Mouse (Mus musculus) small intestine, adult 2 months (tissue): ENCODE data around the gene Ttll1. TPM values are rescaled to one million over a fixed set of nuclear protein-coding genes. Genes with fewer than 3 reads are reported as not detected.
A peak's percentile ranks its signal among the peaks of the same experiment; 100 is the strongest.

Source experiments
- H3K27ac ChIP-seq: fragments of 200-500 bp; 2 replicates; pipeline ENCODE4 v1.5.1; 2012; ENCODE audit warnings: low read depth, low read length, control low read depth, inconsistent platforms; ENCODE audit not compliant: insufficient read depth
- H3K27me3 ChIP-seq: fragments of 200-500 bp; 2 replicates; pipeline ENCODE4 v1.6.1; 2012; ENCODE audit warnings: mild to moderate bottlenecking, moderate library complexity, low read length, inconsistent platforms; ENCODE audit not compliant: control insufficient read depth, insufficient read depth
- H3K36me3 ChIP-seq: fragments of 200-500 bp; 2 replicates; pipeline ENCODE4 v1.6.1; 2012; ENCODE audit warnings: mild to moderate bottlenecking, low read length, control low read depth, inconsistent platforms; ENCODE audit not compliant: control insufficient read depth, insufficient read depth
- H3K4me1 ChIP-seq: fragments of 200-500 bp; 2 replicates; pipeline ENCODE4 v1.6.1; 2012; ENCODE audit warnings: low read length, inconsistent platforms, mixed read lengths; ENCODE audit not compliant: control insufficient read depth, insufficient read depth, insufficient read length
- H3K4me3 ChIP-seq: fragments of 200-500 bp; 2 replicates; pipeline ENCODE4 v1.5.1; 2012; ENCODE audit warnings: low read depth, mild to moderate bottlenecking, control low read depth, inconsistent platforms, low read length, moderate library complexity
- CTCF ChIP-seq: fragments of 200-500 bp; IDR thresholded peaks from 2 replicates; pipeline ENCODE4 v1.5.1; 2012; ENCODE audit warnings: low read depth, mild to moderate bottlenecking, control low read depth, inconsistent platforms, low read length, moderate library complexity, mixed read lengths; ENCODE audit not compliant: insufficient replicate concordance, insufficient read length; ENCODE audit errors: extremely low read depth
- POLR2A ChIP-seq: fragments of 200-500 bp; IDR thresholded peaks from 2 replicates; pipeline ENCODE4 v1.6.1; 2012; ENCODE audit warnings: low read depth, mild to moderate bottlenecking, control low read depth, inconsistent platforms, low read length, moderate library complexity
- WGBS: fragments of 180-500 bp; shearing (Covaris S2); methylation state at CpG from one replicate; pipeline ENCODE4 v1.1.7; 2018; 5-methylcytosine and 5-hydroxymethylcytosine counted together
- polyA plus RNA-seq: library from polyadenylated mRNA; depleted of rRNA; stranded (reverse); fragments of >200 nt; gene quantifications from 2 replicates; pipeline ENCODE4 v1.2.3, GENCODE M21; 2012

Ttll1 gene
- polyA plus RNA-seq, 1 experiment, result 3.1 TPM

DNA sequence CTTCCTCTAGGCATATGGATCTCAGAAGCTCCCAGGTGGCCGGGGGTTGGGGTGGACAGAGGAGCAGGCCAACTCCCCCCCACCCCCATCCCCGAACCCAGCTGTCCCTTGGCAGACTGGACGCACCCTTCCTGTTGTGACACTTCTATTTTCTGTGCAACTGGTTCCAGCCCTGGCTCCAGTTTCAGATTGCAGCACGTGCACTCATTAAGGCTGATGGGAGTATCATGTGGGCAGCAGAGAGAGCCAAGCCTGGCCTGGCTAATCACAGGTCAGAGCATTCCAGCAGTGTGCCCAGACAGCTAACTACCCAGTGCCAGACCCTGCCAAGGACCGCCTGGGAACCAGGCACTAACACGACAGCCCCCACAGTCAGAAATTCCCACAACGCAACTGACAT is 39.2 kb downstream of the Ttll1 start:
- TF ChIP-seq POLR2A (no peak), CTCF (no peak)
- no peak overlapping the region for H3K27ac ChIP-seq
- H3K27me3 ChIP-seq, result no peaks in the 10 kb centered on the region
- peaks cover 47% of the 10 kb centered on the region for H3K4me1 ChIP-seq
- no peaks in the 10 kb centered on the region for H3K36me3 ChIP-seq
- 80% methylated on average over 7 of the region's 7 CpGs for WGBS
- H3K4me3 ChIP-seq, result no peak overlapping the region

DNA sequence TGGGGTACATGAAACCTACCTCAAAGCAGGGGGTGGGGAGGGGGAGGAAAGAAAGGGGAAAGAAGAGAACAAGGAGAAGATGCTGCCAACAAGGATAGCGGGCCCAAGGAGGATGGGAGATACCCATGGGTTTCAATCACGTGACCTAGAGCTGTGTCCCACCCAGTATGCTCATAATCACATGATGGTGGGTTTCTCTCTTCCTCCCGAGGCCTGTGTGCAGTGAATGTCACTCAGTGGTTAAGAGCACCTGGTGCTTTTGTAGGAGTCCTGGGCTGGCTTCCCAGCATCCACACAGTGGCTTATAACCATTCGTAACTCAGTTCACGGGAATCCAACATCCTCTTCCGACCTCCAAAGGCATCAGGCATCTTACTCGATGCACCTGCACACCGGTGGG is 40.2 kb downstream of the Ttll1 start:
- Histone ChIP-seq H3K27ac (no peak overlapping the region), H3K27me3 (no peaks in the 10 kb centered on the region), H3K36me3 (no peaks in the 10 kb centered on the region), H3K4me3 (no peak overlapping the region), H3K4me1 (peaks cover 47% of the 10 kb centered on the region)
- WGBS, result 82% methylated on average over 8 of the region's 8 CpGs
- TF ChIP-seq CTCF, result no peak
- no peak for TF ChIP-seq POLR2A

DNA sequence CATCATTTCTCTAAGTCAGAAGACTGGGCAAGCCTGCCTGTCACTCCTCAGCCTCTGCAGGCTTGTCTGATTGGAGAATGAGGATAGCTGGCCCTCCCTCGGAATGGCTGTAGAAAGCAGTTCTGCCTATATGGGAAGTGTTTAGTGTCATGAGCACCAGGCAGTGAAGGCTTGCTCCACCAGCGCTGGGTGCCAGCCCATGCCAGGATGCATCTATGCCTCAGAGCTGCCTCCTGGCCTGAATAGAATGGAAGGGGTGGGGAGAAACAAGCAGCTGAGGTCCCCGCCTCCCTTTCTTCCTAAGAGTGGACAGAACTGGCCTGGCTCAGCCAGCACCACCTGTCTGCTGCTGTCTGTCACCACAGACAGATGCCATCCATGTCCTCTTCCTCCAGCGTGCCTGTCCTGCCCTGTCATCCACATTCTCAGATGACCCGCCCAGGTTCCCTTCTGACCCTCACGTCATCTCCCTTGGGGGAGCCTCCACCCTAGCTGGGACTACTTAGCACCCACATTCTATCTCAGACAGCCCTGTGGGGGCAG is 41.3 kb downstream of the Ttll1 start:
- peaks cover 38% of the 10 kb centered on the region for H3K4me1 ChIP-seq
- WGBS, result 64% methylated on average over 6 of the region's 6 CpGs
- no peaks in the 10 kb centered on the region for H3K27me3 ChIP-seq
- TF ChIP-seq CTCF, result no peak
- TF ChIP-seq POLR2A, result no peak
- H3K27ac ChIP-seq, result peak overlapping the region; percentile 56
- no peaks in the 10 kb centered on the region for H3K36me3 ChIP-seq
- H3K4me3 ChIP-seq, result no peak overlapping the region

GRCm38 (mm10) chr15:83467232-83467966 is 43.3 kb downstream of the Ttll1 start:
- no peaks in the 10 kb centered on the region for H3K36me3 ChIP-seq
- peaks cover 29% of the 10 kb centered on the region for H3K4me1 ChIP-seq
- peak overlapping the region; percentile 80 for H3K27ac ChIP-seq
- H3K4me3 ChIP-seq, result no peak overlapping the region
- WGBS, result 38% methylated on average over 9 of the region's 9 CpGs
- H3K27me3 ChIP-seq, result no peaks in the 10 kb centered on the region
- TF ChIP-seq POLR2A (no peak), CTCF (no peak)

DNA sequence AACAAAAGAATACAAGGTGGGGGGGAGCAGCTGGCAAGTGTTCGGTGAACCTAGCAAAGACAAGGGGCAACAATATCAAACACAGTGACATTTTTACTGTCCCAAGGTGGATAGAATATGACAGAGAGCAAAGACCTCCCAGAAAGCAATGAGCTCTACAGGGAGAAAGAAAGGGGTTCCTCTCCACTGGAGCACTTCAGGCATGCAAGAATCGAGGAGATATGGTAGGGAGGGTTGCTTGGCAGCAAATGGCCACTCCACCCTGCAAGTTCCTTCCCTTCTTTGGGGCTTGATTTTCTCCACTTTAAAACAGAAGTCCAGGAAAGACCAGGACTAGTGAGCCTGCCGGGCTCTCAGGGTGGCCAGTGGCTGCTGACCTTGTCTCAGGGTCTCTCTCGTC is 44.4 kb downstream of the Ttll1 start:
- H3K27ac ChIP-seq, result no peak overlapping the region; the same call in 1 of the 2 replicates
- H3K4me3 ChIP-seq, result no peak overlapping the region
- peaks cover 1% of the 10 kb centered on the region; the same call in 1 of the 2 replicates for H3K36me3 ChIP-seq
- TF ChIP-seq POLR2A (no peak), CTCF (no peak)
- 73% methylated on average over 4 of the region's 4 CpGs for WGBS
- peaks cover 26% of the 10 kb centered on the region for H3K4me1 ChIP-seq
- H3K27me3 ChIP-seq, result no peaks in the 10 kb centered on the region

DNA sequence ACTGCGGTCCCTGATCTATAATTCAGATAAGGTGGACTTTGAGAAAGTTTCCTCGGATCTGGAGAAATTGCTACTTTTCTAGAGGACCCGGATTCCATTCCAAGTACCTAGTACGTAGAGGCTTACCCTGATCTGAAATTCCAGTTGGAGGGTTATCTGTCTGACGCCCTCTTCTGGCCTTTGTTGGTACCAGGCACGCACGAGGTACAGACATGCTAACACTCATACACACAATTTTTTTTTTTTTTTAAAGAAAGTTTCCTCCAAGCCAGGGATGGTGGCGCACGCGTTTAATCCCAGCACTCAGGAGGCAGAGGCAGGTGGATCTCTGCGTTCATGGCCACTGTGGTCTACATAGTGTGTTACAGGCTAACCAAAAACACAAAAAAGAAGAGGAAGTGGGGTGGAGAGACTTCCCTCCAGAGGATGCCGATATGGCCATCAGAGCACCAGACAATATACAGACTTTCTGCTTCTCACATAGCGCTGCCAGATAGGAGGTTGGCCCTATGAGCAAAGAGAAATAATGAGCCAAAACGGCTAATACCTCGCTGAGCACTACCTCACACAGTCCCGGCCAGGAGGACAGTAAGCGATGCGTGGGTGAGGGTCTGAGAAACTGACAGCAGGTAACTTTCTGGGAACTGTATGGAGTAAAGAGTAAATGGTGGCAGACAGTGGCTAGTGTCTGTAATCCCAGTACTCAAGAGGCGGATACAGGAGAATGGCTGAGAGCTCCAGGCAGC is 45.6 kb downstream of the Ttll1 start:
- Histone ChIP-seq H3K27me3 (no peaks in the 10 kb centered on the region), H3K27ac (0 out of 2 replicates have a peak overlapping the region, but pooled peaks have one; percentile 5), H3K4me1 (peaks cover 27% of the 10 kb centered on the region; the same call in 1 of the 2 replicates), H3K4me3 (peak overlapping the region; percentile 12; the same call in 1 of the 2 replicates), H3K36me3 (peaks cover 1% of the 10 kb centered on the region; the same call in 1 of the 2 replicates)
- TF ChIP-seq CTCF (peak; percentile 27; the same call in 1 of the 2 replicates), POLR2A (no peak)
- WGBS, result 69% methylated on average over 19 of the region's 19 CpGs
